In the genomic region with DNA sequence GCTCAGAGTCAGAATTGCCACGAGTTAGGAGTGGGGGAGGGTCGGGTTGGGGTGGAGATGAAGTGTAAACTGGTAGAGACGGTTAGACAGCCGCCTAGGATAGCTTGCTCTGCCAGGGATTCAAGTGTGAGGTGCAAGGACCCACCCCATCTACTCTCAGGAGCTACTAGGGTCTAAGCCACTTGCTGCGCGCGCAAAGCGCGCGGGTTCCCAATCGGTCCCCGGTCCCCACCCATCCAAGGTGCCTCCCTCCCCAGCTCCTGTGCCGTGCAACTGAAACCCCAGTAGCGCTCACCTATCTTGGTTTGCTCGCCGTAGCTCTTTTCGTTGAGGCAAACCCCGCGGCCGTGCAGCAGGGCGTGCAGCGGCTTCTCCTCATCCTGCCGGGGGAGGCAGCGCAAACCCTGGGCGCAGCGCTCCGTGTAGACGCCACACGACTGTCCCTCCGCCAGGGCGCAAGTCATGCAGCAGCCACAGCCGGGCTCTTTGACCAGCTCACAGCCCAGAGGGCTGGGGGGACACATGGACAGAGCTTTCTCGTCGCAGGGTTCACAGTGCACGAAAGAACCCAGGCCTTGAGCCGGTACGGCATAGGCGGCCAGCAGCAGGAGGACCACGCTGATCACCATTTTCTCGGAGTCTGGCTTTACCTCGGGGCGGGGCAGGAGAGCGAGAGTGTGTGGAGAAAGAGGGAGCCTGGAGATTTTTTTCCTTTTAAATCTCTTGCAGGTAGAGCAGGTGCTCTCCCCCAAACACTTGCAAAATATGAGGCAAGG, we compare ENCODE assay signal across 9 mouse cellular contexts. TPM values are rescaled to one million over a fixed set of nuclear protein-coding genes. Genes with fewer than 3 reads are reported as not detected.
A peak's percentile ranks its signal among the peaks of the same experiment; 100 is the strongest.
DNase-seq lines count a peak whose midpoint lies in the region; ATAC-seq lines count a peak whose summit lies in the region.
"Had no signal": no experiment of that assay in that cellular context is flagged by ENCODE, and none has a peak within 500 bp of the region (broad histone marks: within the 10 kb centered on the region; RNA-seq: fewer than 3 reads in every experiment).

No protein-coding gene starts in this region.

- no peaks in the 10 kb centered on the region for H3K9me3 ChIP-seq in forebrain, embryonic 14.5 days (replicated peaks; ENCODE audit: control insufficient read depth, low read length)
- H3K9me3 ChIP-seq in hindbrain, embryonic 11.5 days (ENCODE audit: control insufficient read depth, low read length), result no peaks in the 10 kb centered on the region
- H3K9me3 ChIP-seq in midbrain, embryonic 12.5 days, result no peaks in the 10 kb centered on the region

- peaks cover 30% of the 10 kb centered on the region for H3K4me1 ChIP-seq in forebrain, embryonic 14.5 days (ENCODE audit: control insufficient read depth, insufficient read depth, low read length)
- H3K4me1 ChIP-seq in hindbrain, embryonic 11.5 days (replicated peaks; ENCODE audit: control insufficient read depth, insufficient read depth, low read length), result peaks cover 5% of the 10 kb centered on the region
- peaks cover 62% of the 10 kb centered on the region for H3K4me1 ChIP-seq in midbrain, embryonic 12.5 days

- H3K36me3 ChIP-seq in forebrain, embryonic 14.5 days (ENCODE audit: control insufficient read depth, insufficient read depth, low read length), result no peaks in the 10 kb centered on the region
- no peaks in the 10 kb centered on the region for H3K36me3 ChIP-seq in hindbrain, embryonic 11.5 days (ENCODE audit: control insufficient read depth, insufficient read depth, low read length)
- no peaks in the 10 kb centered on the region for H3K36me3 ChIP-seq in midbrain, embryonic 12.5 days

- peak overlapping the region; percentile 91 for H3K4me2 ChIP-seq in forebrain, embryonic 14.5 days (ENCODE audit: low read length)
- H3K4me2 ChIP-seq in hindbrain, embryonic 11.5 days (replicated peaks; ENCODE audit: low read depth, low read length), result peak overlapping the region; percentile 81
- H3K4me2 ChIP-seq in midbrain, embryonic 12.5 days (replicated peaks), result peak overlapping the region; percentile 95

- peak; percentile 73 for DNase-seq in MN1 (ENCODE audit: low spot score)
- peak; percentile 55 for DNase-seq in forebrain, embryonic 14.5 days (ENCODE audit: low spot score)
- peak; percentile 76 for DNase-seq in hindbrain, embryonic 11.5 days (ENCODE audit: low spot score)
- DNase-seq in layer of hippocampus, postnatal 25 days (ENCODE audit: extremely low spot score in 1 of 2, low spot score in 1 of 2), result peak; percentile 60 to 71
- peak; percentile 65 for DNase-seq in urinary bladder, postnatal 14 days (ENCODE audit: low spot score)
- no peak for DNase-seq in thymus, postnatal 25 days

- H3K27ac ChIP-seq in forebrain, embryonic 14.5 days (ENCODE audit: low read depth, low read length), result peak overlapping the region; percentile 48; the same call in 1 of the 2 replicates
- H3K27ac ChIP-seq in hindbrain, embryonic 11.5 days (ENCODE audit: low read depth, low read length), result peak overlapping the region; percentile 40; the same call in 1 of the 2 replicates
- H3K27ac ChIP-seq in midbrain, embryonic 12.5 days (replicated peaks), result peak overlapping the region; percentile 76

- peak overlapping the region; percentile 43 for H3K4me3 ChIP-seq in forebrain, embryonic 14.5 days (ENCODE audit: low read depth, low read length)
- peak overlapping the region; percentile 50 for H3K4me3 ChIP-seq in hindbrain, embryonic 11.5 days (ENCODE audit: low read depth, low read length)
- peak overlapping the region; percentile 58 for H3K4me3 ChIP-seq in midbrain, embryonic 12.5 days
- H3K4me3 ChIP-seq: erythroblast, embryonic 14.5 days had no signal

- H3K9ac ChIP-seq in forebrain, embryonic 14.5 days (ENCODE audit: low read length), result peak overlapping the region; percentile 74
- peak overlapping the region; percentile 61 for H3K9ac ChIP-seq in hindbrain, embryonic 11.5 days (ENCODE audit: low read depth, low read length)
- H3K9ac ChIP-seq in midbrain, embryonic 12.5 days (replicated peaks), result peak overlapping the region; percentile 69

- H3K27me3 ChIP-seq in forebrain, embryonic 14.5 days (replicated peaks; ENCODE audit: control insufficient read depth, insufficient read depth, low read length), result no peaks in the 10 kb centered on the region
- peaks cover 17% of the 10 kb centered on the region for H3K27me3 ChIP-seq in hindbrain, embryonic 11.5 days (ENCODE audit: control insufficient read depth, insufficient read depth, low read length)
- H3K27me3 ChIP-seq in midbrain, embryonic 12.5 days, result peaks cover 60% of the 10 kb centered on the region

- peak; percentile 11; the same call in 1 of the 2 replicates for ATAC-seq in cerebellum, adult (ENCODE audit: insufficient number of reproducible peaks, low FRiP score, low TSS enrichment)
- peak; percentile 8 for ATAC-seq in forebrain, embryonic 14.5 days
- peak; percentile 10 for ATAC-seq in hindbrain, embryonic 11.5 days (ENCODE audit: low FRiP score)
- ATAC-seq in midbrain, embryonic 12.5 days (ENCODE audit: low FRiP score, low read depth), result no peak

- WGBS in forebrain, embryonic 14.5 days, result 1% methylated on average over 43 of the region's 43 CpGs
- under 1% methylated on average over 43 of the region's 43 CpGs for WGBS in hindbrain, embryonic 11.5 days
- WGBS in midbrain, embryonic 12.5 days, result under 1% methylated on average over 43 of the region's 43 CpGs

RNA-seq across cellular contexts. Expression of gene Igfbp5, which starts 1.0 kb away (rescaled TPM):
- polyA plus RNA-seq in forebrain, embryonic 14.5 days (2014; fragmentation: Nextera tagmentation; extraction: Ambion mirVana), result 17.9 and 19.7 TPM in 2 replicates
- polyA plus RNA-seq in hindbrain, embryonic 11.5 days (2014; fragmentation: Nextera tagmentation; extraction: Ambion mirVana), result 28.1 and 34.8 TPM in 2 replicates
- 10 to 100 TPM; 69.7 to 72.5 TPM for total RNA-seq in layer of hippocampus, postnatal 25 days (2021)
- polyA plus RNA-seq in midbrain, embryonic 12.5 days (2016; fragmentation: Nextera tagmentation; extraction: Ambion mirVana), result 31.1 and 41.2 TPM in 2 replicates
- polyA plus RNA-seq: erythroblast, embryonic 14.5 days had no signal

RNA-seq across cellular contexts. Expression of gene Igfbp2, which starts 49.4 kb away (rescaled TPM):
- polyA plus RNA-seq in forebrain, embryonic 14.5 days (2014; fragmentation: Nextera tagmentation; extraction: Ambion mirVana), result 384 and 410 TPM in 2 replicates
- 521 and 561 TPM in 2 replicates for polyA plus RNA-seq in hindbrain, embryonic 11.5 days (2014; fragmentation: Nextera tagmentation; extraction: Ambion mirVana)
- 10 to 100 TPM; 44.4 to 50.5 TPM for total RNA-seq in layer of hippocampus, postnatal 25 days (2021)
- polyA plus RNA-seq in midbrain, embryonic 12.5 days (2016; fragmentation: Nextera tagmentation; extraction: Ambion mirVana), result 548 and 637 TPM in 2 replicates
